Mouse (Mus musculus): ENCODE measurements around the gene Adamtsl5. TPM values are rescaled to one million over a fixed set of nuclear protein-coding genes. Genes with fewer than 3 reads are reported as not detected.

Gene Adamtsl5
- not detected for polyA plus RNA-seq (2017; shearing (Covaris generic))

GRCm38 (mm10) chr10:80348244-80348781 lies at the start of gene Adamtsl5:
TSS of gene Adamtsl5 (minus strand) at chr10:80348412.

DNA sequence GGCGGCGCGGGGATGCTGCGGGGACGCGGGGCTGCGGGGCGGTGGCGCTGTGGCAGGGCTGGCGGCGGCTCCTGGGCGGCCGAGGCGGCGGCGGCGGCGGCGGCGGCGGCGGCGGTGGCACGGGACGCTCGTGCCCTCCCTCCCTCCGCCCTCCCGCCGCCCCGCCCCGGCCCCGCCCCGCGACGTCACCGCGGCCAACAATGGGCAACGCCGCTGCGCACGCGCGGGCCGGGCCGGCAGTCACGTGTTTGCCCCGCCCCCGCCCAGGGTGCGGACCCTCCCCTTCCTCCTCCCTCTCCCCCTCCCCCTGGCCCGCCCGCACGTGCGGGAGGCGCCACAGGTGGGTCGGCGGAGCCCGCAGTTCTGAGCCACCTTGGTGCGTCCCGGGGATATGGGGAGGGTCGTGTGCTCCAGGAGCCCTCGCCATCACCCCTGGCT lies 39.3 kb upstream of the Adamtsl5 start, which contains the start of gene Mex3d:
TSS of gene Mex3d (minus strand) at position 138 of the 438 bp plus-strand sequence.

GRCm38 (mm10) chr10:80356001-80356682 lies 7.9 kb upstream of the Adamtsl5 start, which contains the start of gene Plk5:
TSS of gene Plk5 (plus strand) at chr10:80356459.

GRCm38 (mm10) chr10:80329273-80330081 lies 18.7 kb downstream of the Adamtsl5 start, which contains the start of the genes Pcsk4 and Reep6:
TSS of gene Pcsk4 (minus strand) at chr10:80329498.
TSS of gene Reep6 (plus strand) at chr10:80329953.

DNA sequence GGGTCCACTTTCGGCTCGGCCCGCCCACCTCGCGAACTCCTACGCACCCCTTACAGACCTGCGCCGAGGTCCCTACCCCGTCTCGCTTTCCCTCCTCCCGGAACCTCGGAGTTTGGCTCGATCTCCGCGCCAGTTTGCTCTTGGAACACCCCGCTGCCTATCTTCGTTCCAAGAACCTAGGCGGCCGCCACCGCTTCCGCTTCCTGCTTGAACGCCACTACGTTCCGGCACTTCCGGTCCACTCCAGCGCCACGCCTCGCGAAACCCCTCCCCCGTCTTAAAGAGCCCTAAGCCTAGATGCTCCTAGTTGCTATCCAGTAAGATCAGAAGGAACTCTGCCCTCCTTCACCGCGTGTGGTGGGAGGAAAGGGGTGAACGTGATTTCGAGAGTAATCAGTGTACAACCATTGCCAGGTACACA lies 27.9 kb downstream of the Adamtsl5 start, which contains the start of gene 2310011J03Rik:
TSS of gene 2310011J03Rik (minus strand) at position 198 of the 421 bp plus-strand sequence.

DNA sequence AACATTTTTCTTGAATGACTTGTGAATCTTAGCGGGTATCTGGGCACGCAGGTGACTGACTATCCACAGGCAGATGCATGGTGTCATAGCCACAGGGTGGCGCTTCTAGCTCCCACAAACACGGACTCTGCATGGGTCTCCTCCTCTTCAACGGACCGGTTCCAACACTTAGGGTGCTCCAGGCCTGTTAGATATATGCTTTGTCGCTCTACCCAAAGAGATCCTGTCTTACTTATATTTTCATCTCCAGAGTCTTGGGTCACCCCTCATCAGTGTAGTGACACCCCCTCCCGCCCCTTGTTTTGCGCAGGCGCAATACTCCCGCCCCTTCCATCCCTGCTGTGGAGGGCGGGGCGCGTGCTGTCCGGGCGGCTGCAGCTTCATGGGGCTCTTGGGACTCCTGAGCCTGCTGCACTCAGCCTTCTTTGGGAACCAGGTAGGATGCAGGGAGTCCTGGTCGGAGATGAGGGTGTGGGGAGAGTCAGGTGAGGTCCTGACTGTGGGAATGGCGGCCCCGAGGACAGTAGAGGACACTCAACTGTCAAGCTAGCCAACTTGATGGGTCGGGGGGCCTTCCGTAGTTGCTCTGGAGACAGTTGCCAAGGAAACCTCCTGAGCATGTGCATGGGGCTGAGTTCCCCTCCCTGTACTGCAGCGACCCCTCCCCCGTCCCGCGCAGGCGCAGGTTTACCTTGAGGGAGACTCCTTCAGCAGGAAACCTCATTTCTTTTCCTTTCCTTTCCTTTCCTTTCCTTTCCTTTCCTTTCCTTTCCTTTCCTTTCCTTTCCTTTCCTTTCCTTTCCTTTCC lies 52.4 kb downstream of the Adamtsl5 start, which contains the start of gene Apc2:
TSS of gene Apc2 (plus strand) at position 360 of the 808 bp plus-strand sequence.

DNA sequence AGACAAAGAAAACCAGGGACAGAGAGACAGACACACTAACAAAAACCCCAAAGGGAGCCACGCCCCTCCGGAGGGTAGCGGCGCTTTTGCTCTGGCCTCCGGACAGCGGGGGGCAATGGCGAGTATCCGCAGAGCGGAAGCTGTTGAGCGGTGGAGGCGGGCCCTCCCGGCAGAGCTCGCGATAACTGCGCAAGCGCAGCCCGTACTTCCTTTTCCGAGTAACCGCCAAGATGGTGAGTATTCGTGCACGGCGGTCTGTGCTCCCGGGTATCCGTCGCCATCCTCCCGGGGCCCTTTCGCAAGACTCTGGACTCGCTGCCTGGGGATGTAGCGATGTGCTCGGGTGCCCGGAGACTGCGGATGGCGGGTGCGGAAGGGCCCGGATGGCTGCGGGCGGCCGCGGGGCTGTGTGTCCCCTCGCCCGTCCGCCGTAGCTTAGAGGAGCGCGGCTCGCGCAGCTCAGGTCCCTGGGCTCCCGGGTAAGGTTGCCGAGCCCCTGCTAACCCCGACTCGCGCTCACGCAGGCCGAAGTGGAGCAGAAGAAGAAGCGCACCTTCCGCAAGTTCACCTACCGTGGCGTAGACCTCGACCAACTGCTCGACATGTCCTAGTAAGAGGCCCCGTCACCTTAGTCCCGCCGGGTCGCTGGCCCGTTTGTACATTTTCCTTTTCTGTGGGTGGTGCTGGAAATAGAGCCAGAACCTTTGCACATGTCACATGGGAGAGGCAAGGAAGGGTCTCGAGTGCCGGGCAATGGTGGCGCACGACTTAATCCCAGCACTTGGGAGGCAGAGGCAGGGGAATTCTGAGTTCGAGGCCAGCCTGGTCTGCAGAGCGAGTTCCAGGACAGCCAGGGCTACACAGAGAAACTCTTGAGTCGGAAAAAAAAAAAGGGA lies 55.7 kb downstream of the Adamtsl5 start, which contains the start of gene Rps15:
TSS of gene Rps15 (plus strand) at position 203 of the 896 bp plus-strand sequence.

Other genes with a start within 250 kb of the Adamtsl5 start
- 62.6 TPM for gene Sbno2, start 242.8 kb downstream of the Adamtsl5 start, polyA plus RNA-seq (2017; shearing (Covaris generic))
- gene Stk11, start 232.6 kb downstream of the Adamtsl5 start, polyA plus RNA-seq (2017; shearing (Covaris generic)) = 79.3 TPM
- 431 TPM for gene Atp5d, start 209.8 kb downstream of the Adamtsl5 start, polyA plus RNA-seq (2017; shearing (Covaris generic))
- gene Cbarp, start 207.6 kb downstream of the Adamtsl5 start, polyA plus RNA-seq (2017; shearing (Covaris generic)) = 18.9 TPM
- gene Midn, start 200.1 kb downstream of the Adamtsl5 start, polyA plus RNA-seq (2017; shearing (Covaris generic)) = 7.3 TPM
- 244 TPM for gene Cirbp, start 182.4 kb downstream of the Adamtsl5 start, polyA plus RNA-seq (2017; shearing (Covaris generic))
- 17.4 TPM for gene 1600002K03Rik, start 175.5 kb downstream of the Adamtsl5 start, polyA plus RNA-seq (2017; shearing (Covaris generic))
- gene Efna2, start 168.9 kb downstream of the Adamtsl5 start, polyA plus RNA-seq (2017; shearing (Covaris generic)) = not detected
- 75.3 TPM for gene Mum1, start 122.0 kb downstream of the Adamtsl5 start, polyA plus RNA-seq (2017; shearing (Covaris generic))
- 146 TPM for gene Ndufs7, start 99.3 kb downstream of the Adamtsl5 start, polyA plus RNA-seq (2017; shearing (Covaris generic))
- 0.39 TPM for gene Gamt, start 87.4 kb downstream of the Adamtsl5 start, polyA plus RNA-seq (2017; shearing (Covaris generic))
- gene Dazap1, start 86.9 kb downstream of the Adamtsl5 start, polyA plus RNA-seq (2017; shearing (Covaris generic)) = 91.1 TPM
- 817 TPM for gene Rps15, start 56.0 kb downstream of the Adamtsl5 start, polyA plus RNA-seq (2017; shearing (Covaris generic))
- not detected for gene Apc2, start 52.4 kb downstream of the Adamtsl5 start, polyA plus RNA-seq (2017; shearing (Covaris generic))
- gene 2310011J03Rik, start 27.9 kb downstream of the Adamtsl5 start, polyA plus RNA-seq (2017; shearing (Covaris generic)) = 25.5 TPM
- 4.1 TPM for gene Pcsk4, start 18.9 kb downstream of the Adamtsl5 start, polyA plus RNA-seq (2017; shearing (Covaris generic))
- gene Reep6, start 18.5 kb downstream of the Adamtsl5 start, polyA plus RNA-seq (2017; shearing (Covaris generic)) = not detected
- gene Plk5, start 8.0 kb upstream of the Adamtsl5 start, polyA plus RNA-seq (2017; shearing (Covaris generic)) = not detected
- 9.1 TPM for gene Mex3d, start 39.2 kb upstream of the Adamtsl5 start, polyA plus RNA-seq (2017; shearing (Covaris generic))
- gene Mbd3, start 51.1 kb upstream of the Adamtsl5 start, polyA plus RNA-seq (2017; shearing (Covaris generic)) = 96.5 TPM
- gene Uqcr11, start 58.4 kb upstream of the Adamtsl5 start, polyA plus RNA-seq (2017; shearing (Covaris generic)) = 89.0 TPM
- gene Tcf3, start 85.2 kb upstream of the Adamtsl5 start, polyA plus RNA-seq (2017; shearing (Covaris generic)) = 87.3 TPM
- not detected for gene Onecut3, start 146.4 kb upstream of the Adamtsl5 start, polyA plus RNA-seq (2017; shearing (Covaris generic))
- not detected for gene Atp8b3, start 190.7 kb upstream of the Adamtsl5 start, polyA plus RNA-seq (2017; shearing (Covaris generic))
- gene Rexo1, start 213.1 kb upstream of the Adamtsl5 start, polyA plus RNA-seq (2017; shearing (Covaris generic)) = 66.8 TPM
- gene Klf16, start 228.9 kb upstream of the Adamtsl5 start, polyA plus RNA-seq (2017; shearing (Covaris generic)) = 18.5 TPM
- 90.9 TPM for gene Abhd17a, start 241.9 kb upstream of the Adamtsl5 start, polyA plus RNA-seq (2017; shearing (Covaris generic))

Measured in effector memory CD4-positive, alpha-beta T cell, adult 5 months (primary cell).